Mouse (Mus musculus) heart, postnatal 4 days (tissue): Measurements from ENCODE around the gene Kcnma1. TPM values are rescaled to one million over a fixed set of nuclear protein-coding genes. Genes with fewer than 3 reads are reported as not detected.

Experiments
- DNase-seq: peaks from one replicate; pipeline ENCODE4 v3.0.0; 2021
- total RNA-seq, 2 experiments: library from RNA; stranded (reverse); gene quantifications; 2 replicates each; pipeline ENCODE4 v1.2.3; 2021

Kcnma1 gene
- total RNA-seq = under 1 TPM; 0.43 to 0.48 TPM

DNA sequence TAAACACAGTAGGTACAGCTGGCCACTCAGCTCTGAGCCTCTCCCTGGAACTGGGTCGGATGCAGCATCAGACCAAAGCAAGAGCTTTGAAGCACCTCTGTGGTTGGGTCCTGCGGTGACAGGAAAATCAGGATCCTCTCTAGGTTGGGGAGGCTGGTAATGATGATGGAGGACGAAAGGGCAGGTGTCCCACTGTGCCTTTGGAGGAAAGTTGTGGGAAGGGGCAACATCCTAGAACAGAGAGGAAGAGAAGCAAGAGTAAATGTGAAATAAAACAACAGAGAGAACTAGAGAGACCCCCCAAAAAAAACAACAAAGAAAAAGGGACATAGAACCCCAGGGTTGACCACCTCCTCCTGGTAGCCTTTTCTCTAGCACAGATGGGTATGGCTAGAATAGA is at the start of gene Kcnma1:
TSS of gene Kcnma1 (minus strand) at position 101 of the 400 bp plus-strand sequence.
- no peak for DNase-seq

DNA sequence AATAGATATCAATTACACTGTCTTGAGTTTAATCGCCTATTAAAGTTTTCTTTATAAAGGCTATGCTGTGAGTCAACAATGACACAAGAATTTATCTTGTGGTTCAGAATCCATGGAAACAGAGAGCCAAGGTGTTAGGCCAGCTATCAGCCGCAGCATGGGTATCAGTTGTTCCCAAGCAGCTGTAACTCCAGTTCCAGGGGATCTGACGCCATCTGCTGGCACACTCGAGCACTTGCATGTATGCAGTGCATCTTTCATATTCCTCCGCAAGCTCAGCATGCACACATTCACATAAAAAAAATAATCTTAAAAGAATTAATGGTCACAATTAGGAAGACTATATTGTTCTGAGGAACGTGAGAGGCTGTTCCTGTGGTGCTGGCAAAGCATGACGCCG is 45.5 kb upstream of the Kcnma1 start:
- DNase-seq = peak; percentile 26

DNA sequence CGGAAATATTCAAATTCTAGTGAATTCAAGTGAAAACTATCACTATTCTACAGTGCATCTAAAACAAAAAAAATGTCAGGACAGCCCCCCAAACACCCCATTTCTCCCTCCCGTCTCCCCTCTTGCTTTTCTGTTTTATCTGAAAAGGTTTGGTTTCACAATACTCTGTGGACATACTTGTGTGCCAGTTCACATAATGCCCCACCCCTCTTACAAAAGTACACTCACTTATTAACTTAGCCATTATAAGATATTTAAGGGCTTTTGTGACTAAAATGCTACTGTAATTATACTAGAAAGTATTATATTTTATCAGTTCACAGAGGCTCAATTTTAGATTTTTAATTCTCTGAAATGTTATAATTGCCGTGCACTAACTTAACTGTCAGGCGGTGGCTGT is 45.0 kb upstream of the Kcnma1 start:
- DNase-seq = no peak

DNA sequence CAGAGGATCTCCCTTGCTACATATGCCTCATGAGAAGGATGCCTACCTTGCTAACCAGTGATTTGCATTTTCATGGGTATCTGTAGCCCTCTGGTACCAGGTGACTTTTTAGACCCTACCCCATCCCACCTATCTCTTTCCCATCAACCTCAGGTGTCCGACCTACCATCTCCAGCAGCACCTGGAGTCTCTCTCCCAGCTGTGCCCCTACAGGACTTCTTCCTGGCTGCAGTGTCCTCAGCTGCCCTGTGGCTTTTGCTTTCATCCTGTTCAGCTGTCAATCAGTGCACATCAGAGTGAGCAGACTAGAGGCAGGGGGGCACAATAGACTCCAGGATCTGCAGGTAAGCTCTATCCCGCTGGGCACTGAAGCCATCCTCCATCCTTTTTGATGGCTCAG is 37.5 kb upstream of the Kcnma1 start:
- DNase-seq = no peak

DNA sequence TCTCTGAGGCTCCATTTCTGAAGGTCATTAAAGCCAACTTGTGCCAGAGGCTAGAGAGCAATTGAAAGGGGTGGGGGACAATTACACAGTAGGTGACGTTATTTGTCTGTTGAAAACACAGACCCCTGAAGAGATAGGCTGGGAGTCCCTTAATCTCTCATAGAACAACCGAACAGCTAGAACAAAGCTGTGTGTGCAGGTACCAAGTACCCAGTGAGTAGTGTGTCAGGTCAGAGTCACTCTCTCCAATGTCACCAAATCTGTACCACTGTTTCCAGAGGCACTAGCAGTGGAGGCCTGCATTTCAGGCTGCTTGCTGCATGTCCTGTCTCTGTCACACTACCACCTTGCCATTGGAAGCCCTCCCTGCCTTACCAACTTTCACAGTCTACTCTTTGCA is 22.3 kb upstream of the Kcnma1 start:
- DNase-seq = no peak

DNA sequence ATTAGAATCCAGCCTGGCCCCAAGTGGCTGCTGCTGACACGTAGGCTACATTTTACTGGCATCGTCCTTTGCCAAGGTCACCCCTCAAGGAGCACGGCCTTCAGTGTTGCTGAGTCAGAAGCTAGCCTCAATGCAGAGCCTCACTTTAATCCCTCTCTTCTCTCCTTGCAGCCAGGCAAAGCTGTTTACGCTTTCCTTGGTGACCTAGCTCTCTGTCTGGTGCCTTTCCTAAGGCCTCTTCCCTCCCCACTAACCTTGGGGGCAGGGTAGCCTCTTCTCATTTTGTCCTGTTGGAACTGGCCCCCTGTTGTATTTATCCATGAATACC is 21.9 kb upstream of the Kcnma1 start:
- DNase-seq = no peak

DNA sequence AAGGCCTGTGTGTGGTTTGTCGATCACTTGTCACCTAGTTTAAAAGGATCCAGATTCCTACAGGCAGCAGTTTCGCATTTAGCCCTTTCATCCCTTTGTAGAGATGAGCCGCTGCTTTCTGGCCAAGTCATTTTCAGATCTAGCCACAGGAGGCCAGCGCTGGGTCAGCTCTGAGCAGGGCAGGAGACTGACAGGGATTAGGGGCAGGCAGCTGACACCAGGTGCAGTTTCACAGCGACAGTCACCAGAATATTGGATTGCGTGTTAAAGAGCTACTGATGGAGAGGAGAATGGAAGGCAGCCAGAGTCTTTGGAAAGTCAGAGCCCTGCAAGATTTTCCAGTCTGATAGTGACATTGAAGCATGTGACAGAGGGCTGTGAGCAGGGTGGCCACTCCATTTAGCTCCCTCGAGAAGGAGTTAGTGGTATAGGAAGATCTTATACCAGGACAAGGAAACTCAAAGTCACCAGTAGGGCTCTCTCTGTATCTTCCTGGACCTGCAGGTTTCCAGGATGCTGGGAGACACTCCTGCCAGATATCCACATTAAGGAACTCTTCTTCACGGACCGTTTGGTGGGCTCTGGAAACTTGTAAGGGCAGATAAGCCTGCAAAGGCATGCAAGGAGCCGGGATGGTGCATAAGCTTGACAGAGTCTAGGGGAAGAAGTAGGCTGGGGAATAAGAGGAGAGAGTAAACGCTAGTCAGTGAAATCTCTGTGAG is 21.4 kb upstream of the Kcnma1 start:
- no peak for DNase-seq

DNA sequence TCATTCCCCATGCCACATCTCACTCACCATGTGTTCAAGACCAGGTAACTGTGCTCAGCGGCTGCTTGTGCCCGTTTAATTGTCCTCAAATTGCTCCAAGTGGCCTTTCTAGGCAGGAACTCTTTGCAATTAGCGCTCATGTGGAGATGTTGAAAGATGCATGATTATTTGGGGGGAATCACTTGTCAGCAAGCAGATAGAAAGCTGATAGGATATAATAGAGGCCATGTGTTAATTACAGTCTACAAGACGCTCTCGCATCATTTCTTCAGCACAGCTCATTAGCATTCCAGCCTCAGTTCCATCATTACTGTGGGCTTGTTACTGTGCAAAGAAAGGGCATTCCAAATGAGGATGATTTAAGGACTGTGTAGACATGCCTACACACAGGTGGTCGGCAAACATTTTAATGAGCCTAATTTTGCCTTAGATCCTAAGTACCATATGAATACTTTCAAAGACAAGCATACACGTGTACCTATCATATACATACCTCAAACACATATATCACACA is 18.6 kb upstream of the Kcnma1 start:
- DNase-seq = no peak

DNA sequence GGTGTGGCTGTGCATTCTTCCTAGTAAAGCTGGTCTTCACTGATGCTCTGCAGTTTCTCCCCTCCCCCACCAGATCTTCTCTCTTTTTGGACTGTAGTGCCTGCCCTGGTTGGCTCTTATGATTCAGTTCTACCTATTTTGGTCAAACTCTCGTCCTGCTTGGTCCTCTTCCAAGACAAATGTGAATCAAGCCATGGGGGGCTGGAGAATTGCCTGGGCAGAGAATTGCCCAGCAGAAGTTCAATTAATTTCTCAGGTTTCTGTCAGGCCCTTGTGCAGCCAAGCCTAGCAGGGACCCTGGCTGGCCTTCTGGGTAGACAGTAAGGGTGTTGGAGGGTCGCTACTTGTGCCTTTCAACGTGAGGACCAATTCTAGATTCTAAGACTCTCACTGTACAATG is 17.9 kb upstream of the Kcnma1 start:
- no peak for DNase-seq

DNA sequence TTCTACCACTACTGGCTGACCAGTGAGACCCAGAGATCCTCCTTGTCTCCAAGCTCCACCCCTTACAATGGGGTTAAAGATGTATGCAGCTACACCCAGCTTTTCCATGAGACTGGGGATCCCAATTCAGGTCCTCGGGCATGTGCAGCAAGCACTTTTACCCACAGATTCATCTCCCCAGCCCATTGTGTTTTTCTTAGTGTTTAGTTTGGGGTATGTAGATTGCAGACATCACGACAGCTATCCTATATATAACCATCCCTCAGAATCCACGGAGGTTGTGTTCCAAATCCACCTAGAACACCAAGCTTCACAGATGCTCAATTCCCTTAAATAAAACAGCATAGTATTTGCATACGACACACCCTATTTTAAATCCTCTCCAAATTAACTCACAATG is 6.4 kb upstream of the Kcnma1 start:
- no peak for DNase-seq

DNA sequence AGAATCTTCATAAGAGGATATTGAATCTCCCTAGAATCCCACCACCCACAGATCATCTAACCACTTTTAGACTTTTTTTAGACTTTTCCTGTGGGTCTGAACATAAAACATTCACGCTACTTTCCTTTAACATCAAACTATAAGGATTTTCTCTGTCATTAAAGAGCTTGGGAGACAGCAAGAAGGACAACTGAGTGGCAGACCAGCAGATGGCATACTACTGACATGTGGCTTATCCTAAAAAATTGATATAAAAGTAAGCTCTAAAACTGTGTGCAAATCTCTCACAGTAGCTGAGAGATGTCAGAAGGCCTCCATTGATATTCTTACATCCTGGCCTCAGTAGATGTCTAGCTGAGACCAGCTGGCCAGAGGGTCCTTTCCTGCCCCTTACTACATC is 4.3 kb downstream of the Kcnma1 start:
- DNase-seq = no peak

DNA sequence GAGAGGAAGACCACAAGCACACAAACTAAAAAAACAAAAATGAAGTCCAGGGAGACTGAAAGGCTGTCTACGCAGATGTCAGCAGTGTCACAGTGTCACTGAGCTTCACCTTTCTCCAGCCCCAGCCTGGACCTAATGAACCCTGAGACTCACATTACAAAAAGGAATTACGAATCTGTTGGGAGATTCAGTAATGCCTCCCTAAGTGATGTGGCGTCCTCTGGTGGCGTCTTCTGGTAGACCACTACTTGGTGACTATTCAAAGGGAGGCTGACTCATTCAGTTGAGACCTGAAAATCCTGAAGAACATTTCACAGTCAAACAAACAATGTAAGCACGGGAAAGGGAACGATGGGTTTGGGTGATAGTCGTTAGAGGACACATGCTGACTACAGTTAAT is 6.0 kb downstream of the Kcnma1 start:
- peak; percentile 87 for DNase-seq

DNA sequence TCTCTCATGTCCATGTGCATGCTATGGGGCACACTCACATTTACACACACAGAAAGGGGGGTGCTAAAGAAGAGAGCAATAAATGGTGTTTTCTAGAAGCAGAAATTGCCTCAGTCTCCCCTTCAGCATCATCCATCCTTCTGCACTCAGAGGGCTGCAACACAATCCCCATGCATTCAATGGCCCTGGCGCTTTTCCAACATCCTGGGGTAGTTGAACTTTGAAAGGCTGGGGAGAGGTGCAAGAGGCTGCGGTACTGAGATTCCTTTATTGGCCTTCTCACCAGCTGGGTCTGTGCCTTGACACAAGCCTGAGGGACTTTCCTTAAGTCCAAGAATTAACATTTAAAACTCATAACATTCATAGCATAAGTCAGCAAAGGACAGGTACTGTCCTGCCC is 8.0 kb downstream of the Kcnma1 start:
- DNase-seq = peak; percentile 8

DNA sequence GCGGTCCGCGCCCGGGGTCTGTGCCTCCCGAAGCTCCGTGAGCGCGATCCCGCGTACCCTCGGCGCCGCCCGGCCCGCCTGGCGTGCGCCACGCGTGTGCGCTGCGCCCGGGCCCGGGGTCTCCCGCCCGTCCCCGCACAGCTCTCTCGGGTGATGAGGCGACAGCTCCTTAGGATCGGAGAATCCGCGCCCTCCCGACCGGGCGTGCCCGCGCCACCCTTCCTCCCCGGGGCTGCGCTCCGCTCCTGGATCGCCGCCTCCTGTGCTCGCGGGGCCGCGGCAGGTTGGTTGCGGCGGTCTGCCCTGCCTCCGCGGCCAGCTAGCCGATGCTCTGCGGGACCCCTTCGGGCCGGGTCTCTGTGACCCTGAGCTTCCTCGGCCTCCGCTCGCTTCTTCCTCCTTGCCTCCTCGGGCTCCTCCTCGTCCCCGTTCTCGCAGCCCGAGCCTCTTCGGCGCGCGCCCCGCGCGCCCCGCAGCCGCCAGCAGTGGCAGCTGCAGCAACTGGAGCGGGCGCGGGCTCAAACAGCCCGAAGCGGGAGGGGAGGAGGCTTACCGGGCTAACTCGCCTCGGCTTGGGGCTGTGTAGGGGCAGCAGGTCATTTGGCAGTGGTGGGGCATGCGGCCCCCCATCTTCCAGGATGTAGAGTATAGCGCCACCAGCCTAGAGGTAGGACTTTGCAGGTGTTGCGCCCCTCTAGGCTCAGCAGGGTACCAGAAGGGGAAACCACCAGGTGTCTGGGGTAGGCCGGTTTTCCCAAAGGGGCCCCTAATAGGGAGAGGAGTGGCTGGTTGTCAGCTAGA is 9.6 kb downstream of the Kcnma1 start:
- DNase-seq = peak; percentile 14

DNA sequence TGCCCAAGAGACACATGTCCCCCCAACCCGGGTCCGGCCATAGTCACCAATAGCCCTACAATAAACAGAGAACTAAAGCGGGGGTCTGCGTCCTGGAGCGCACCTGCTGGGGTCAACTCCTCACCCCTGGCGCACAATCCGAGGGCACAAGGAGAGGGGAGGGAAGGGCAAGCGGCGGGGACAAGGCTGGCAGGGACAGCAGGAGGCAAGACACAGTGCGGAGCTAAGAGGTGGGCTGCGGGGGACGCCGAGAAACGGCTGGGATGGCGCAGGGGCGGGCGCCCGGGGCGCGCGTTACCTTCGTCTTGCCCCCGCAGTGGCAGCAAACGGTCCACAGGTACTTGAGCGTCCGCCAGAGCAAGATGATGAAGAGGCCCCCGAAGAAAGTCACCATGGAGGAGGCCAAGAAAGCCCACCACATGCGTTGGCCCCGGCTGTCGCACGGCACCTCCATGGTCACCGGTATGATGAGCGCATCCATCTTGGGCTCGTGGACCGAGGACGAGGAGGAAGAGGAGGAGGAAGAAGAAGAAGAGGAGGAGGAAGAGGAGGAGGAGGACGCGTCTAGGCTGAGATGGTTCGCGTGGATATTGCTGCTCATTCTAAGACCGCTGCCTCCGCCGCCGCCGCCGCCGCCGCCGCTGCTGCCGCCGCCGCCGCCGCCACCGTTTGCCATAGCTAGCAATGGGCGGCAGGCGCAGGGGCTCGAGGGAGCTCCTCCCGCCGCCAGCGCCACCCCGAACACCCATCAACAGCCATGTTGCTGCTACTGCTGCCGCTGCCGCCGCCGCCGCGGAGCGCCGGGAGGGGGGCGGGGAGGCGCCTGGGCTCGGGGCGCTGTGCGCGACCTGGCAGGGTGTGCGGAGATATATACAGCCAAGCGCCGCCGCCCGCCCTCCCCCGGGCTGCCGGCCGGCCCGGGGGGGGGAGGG is 10.6 kb downstream of the Kcnma1 start:
- DNase-seq = peak; percentile 15

DNA sequence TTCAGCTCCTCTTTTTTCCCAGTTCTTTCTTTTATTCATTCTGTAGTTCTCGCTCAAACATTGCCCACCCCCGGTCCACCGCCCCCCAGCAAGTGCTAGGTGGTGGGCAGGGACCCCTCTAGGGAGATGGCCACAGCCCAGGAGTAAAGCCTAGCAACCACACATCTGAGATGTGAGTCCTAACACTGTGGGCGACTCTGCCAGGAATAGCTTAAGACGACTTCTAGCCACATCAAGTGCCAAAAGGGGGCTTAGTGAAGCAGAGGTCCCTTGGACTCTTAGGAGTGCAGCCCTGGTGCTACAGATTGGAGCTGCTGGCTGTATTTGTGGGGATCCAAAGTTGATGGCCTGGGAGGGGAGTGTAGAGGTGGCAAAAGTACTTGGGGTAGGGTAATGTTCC is 11.6 kb downstream of the Kcnma1 start:
- DNase-seq = no peak

DNA sequence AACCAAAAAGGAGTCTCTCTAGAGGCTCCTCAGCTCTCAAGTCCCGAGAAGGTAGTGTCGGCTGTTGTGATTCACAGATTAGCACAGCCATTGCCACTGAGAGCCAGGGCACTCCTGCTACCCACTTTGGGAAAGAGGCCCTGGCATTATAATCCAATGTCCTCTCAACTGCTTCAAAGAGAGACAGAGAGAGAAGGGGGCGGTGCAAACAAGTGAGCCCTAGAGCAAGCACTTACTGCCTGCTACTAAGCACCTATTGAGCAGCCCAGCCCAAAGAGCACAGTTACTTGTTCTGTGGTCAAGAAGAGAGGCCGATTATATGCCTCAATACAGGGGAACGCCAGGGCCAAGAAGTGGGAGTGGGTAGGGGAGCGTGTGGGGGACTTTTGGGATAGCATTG is 16.4 kb downstream of the Kcnma1 start:
- DNase-seq = no peak

DNA sequence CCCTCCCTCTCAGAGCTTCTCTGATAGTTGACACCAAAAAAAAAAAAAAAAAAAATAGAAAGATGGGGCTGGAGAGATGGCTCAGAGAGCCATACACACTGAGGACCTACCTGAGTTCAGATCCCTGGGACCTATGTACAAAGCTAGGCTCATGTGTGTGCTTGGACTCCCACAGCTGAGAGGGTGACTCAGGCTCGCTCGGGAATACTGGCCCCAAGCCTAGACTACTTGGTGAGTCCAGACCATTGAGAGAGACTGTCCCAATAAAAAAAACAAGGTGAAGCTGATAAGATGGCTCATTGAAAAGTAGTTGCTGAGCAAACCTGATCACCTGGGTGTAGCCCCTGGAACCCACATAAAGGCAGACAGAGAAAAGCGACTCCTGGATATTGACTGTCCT is 18.5 kb downstream of the Kcnma1 start:
- DNase-seq = no peak

DNA sequence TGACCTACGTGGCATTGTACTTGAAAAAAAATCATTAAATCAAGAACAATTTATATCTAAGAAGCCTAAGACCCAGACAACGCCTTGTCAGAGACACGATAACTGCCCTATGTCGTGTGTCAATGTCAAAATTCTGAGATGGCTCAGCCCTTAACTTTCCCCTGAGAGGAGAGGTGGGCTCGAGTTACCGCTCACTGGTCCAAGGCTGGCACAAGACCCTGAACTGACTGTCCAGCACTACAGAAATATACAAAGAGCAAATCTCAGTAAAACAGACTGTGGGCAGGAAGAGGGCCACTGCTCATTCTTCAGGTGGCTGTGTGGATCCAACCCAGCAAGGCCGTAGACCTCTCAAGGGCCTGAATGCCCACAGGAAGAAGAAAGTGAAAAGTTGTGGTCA is 23.4 kb downstream of the Kcnma1 start:
- no peak for DNase-seq

DNA sequence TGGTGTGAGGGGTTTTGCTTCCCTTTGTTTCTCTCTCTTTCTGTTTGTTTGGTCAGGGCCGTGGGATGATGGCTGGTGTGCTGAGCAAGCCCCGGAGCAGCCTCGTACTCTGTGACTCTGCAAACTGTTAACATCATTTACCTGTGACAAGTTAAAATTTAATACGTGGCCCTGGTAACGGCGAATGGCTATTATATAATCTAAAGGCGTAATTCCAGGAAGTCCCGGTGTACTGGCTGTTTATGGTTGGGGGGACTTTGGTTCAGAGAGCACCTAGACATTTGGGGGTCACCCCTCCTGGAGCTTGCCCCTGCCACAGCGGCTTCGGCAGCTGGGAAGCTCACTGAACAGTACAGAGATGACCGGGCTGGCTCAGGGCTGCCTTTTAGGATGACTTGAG is 24.6 kb downstream of the Kcnma1 start:
- no peak for DNase-seq

DNA sequence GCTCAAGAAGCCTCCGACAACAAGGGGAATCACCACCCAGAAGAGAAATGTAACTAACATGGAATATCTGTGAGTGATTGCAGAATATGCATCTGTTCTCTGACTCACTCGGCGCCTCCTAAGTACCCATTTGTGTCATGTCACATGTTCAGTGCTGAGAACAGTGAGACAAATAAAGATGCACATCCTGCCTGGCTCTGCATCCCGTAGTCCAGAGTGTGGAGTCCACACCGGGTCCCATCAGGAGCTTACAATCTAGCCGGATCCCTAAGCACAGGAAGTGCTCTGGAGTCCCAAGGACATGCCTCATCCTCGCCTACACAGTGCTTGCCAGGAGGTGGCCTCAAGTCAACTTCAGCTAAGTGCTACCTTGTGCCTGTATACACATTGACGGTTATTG is 32.1 kb downstream of the Kcnma1 start:
- DNase-seq = no peak

DNA sequence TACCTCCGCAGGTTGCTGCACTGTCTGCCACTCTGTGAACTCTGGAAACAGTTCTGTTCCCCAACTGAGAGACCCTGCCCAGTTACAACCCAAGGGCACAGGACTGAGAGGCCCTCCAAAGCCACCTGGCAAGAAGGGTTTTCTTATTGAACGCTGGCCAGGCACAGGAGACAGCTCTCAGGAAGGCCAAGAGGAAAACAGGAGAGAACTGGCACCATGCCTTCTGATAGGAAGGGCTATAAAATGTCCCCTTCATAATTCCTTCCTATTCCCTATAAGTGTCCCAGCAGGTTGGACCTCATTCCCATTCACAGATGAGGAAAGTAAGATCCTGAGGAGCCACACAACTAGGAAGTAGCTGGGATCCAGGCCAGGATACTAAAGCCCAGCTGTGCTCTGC is 39.6 kb downstream of the Kcnma1 start:
- no peak for DNase-seq

DNA sequence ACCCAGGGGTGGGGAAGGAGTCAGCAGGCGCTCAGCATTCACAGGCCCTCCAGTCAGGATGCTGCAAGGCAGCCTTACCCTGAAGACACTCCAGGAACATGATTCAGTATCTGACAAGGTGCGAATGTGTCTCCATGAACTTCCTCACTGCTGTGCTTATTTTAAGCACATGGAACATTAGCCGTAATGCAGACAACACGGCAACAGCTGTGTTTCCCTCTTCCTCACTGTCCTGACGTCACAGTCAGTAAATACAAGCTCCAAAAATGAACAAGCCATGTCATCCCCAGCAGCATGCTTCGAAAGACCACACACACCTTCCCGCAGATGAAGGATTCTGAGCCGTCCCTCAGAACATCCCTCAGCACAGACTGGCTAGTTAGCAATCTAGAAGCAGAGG is 47.8 kb downstream of the Kcnma1 start:
- DNase-seq = no peak
